Mouse (Mus musculus) gastrocnemius, adult 18-20 months (tissue): ENCODE results near the gene Plpp3. TPM values are rescaled to one million over a fixed set of nuclear protein-coding genes. Genes with fewer than 3 reads are reported as not detected.
A peak's percentile ranks its signal among the peaks of the same experiment; 100 is the strongest.

ENCODE experiments used
- DNase-seq: peaks from one replicate; pipeline ENCODE4 v3.0.0; 2021; ENCODE audit warnings: low spot score
- total RNA-seq, 2 experiments: library from RNA; stranded (reverse); gene quantifications; 2 replicates each; pipeline ENCODE4 v1.2.3; 2021

Gene Plpp3
- total RNA-seq, 2 experiments from 2014 or later: 42.6 to 62.5 TPM

GRCm38 (mm10) chr4:105187873-105188272, 30.7 kb downstream of the Plpp3 start:
- DNase-seq: no peak

GRCm38 (mm10) chr4:105188801-105189200, 31.7 kb downstream of the Plpp3 start:
- no peak for DNase-seq

- no peak for DNase-seq
Measured at GRCm38 (mm10) chr4:105190826-105191225, 33.7 kb downstream of the Plpp3 start.

GRCm38 (mm10) chr4:105191550-105191949, 34.4 kb downstream of the Plpp3 start:
- no peak for DNase-seq

- no peak for DNase-seq
Measured at GRCm38 (mm10) chr4:105192665-105193064, 35.5 kb downstream of the Plpp3 start.

- no peak for DNase-seq
Measured at GRCm38 (mm10) chr4:105195256-105195655, 38.1 kb downstream of the Plpp3 start.

- no peak for DNase-seq
Measured at GRCm38 (mm10) chr4:105196099-105196498, 39.0 kb downstream of the Plpp3 start.

- DNase-seq: no peak
Measured at GRCm38 (mm10) chr4:105196993-105197765, 40.0 kb downstream of the Plpp3 start.

- DNase-seq: no peak
Measured at GRCm38 (mm10) chr4:105198696-105199095, 41.5 kb downstream of the Plpp3 start.

GRCm38 (mm10) chr4:105199345-105199744, 42.2 kb downstream of the Plpp3 start:
- peak; percentile 44 for DNase-seq

- no peak for DNase-seq
Measured at GRCm38 (mm10) chr4:105200624-105201524, 43.7 kb downstream of the Plpp3 start.

GRCm38 (mm10) chr4:105202439-105202838, 45.3 kb downstream of the Plpp3 start:
- no peak for DNase-seq

GRCm38 (mm10) chr4:105203303-105203761, 46.2 kb downstream of the Plpp3 start:
- DNase-seq: no peak

GRCm38 (mm10) chr4:105204071-105204470, 46.9 kb downstream of the Plpp3 start:
- peak; percentile 46 for DNase-seq

- DNase-seq: peak; percentile 45
Measured at GRCm38 (mm10) chr4:105205045-105205851, 48.1 kb downstream of the Plpp3 start.

- DNase-seq: no peak
Measured at GRCm38 (mm10) chr4:105206102-105206501, 49.0 kb downstream of the Plpp3 start.

GRCm38 (mm10) chr4:105206995-105207394, 49.8 kb downstream of the Plpp3 start:
- no peak for DNase-seq

GRCm38 (mm10) chr4:105207641-105208040, 50.5 kb downstream of the Plpp3 start:
- DNase-seq: no peak

- no peak for DNase-seq
Measured at GRCm38 (mm10) chr4:105208977-105209376, 51.8 kb downstream of the Plpp3 start.

GRCm38 (mm10) chr4:105213314-105213713, 56.2 kb downstream of the Plpp3 start:
- no peak for DNase-seq

GRCm38 (mm10) chr4:105214438-105214837, 57.3 kb downstream of the Plpp3 start:
- no peak for DNase-seq
